ENCODE assay signal across 24 mouse cellular contexts in genomic region chr7:25227523-25228300, GRCm38 (mm10). TPM values are rescaled to one million over a fixed set of nuclear protein-coding genes. Genes with fewer than 3 reads are reported as not detected.
A peak's percentile ranks its signal among the peaks of the same experiment; 100 is the strongest.
DNase-seq lines count a peak whose midpoint lies in the region; ATAC-seq and TF ChIP-seq lines count a peak whose summit lies in the region.
"Had no signal": no experiment of that assay in that cellular context is flagged by ENCODE, and none has a peak within 500 bp of the region (broad histone marks: within the 10 kb centered on the region; RNA-seq: fewer than 3 reads in every experiment).

No protein-coding gene starts in this region.

- H3K4me2 ChIP-seq in kidney, embryonic 14.5 days (replicated peaks; ENCODE audit: low read depth, low read length): no peak overlapping the region
- H3K4me2 ChIP-seq: embryonic facial prominence, embryonic 12.5 days; forebrain, embryonic 13.5 days; heart, embryonic 15.5 days; intestine, embryonic 15.5 days; limb, embryonic 15.5 days; midbrain, embryonic 12.5 days had no signal

- 0 out of 2 replicates have a peak, but pooled peaks have one; percentile 9 for TF ChIP-seq POLR2A in embryonic fibroblast, embryonic 13.5 days (IDR thresholded peaks at IDR 0.05; ENCODE audit: low read depth, low read length)

- ATAC-seq in kidney, embryonic 14.5 days (ENCODE audit: low FRiP score, low TSS enrichment): no peak
- no peak for ATAC-seq in G1E (ENCODE audit: extremely low read depth, insufficient number of reproducible peaks, low FRiP score, poor library complexity, severe bottlenecking)
- no peak for ATAC-seq in CD4-positive, CD25-positive, alpha-beta regulatory T cell, adult 4 months
- ATAC-seq: forebrain, embryonic 13.5 days; hindbrain, embryonic 16.5 days; intestine, embryonic 15.5 days had no signal

- WGBS in kidney, embryonic 14.5 days: 83% methylated on average over 1 of the region's 1 CpGs

- peaks cover 88% of the 10 kb centered on the region for H3K36me3 ChIP-seq in kidney, embryonic 14.5 days (ENCODE audit: control insufficient read depth, insufficient read depth, low read length)
- peaks cover 99% of the 10 kb centered on the region for H3K36me3 ChIP-seq in G1E (replicated peaks)

- H3K4me3 ChIP-seq in kidney, embryonic 14.5 days (ENCODE audit: low read length): no peak overlapping the region
- H3K4me3 ChIP-seq in G1E (ENCODE audit: low read depth, low read length): peak overlapping the region; percentile 21; the same call in 1 of the 2 replicates
- no peak overlapping the region for H3K4me3 ChIP-seq in embryonic fibroblast, embryonic 13.5 days (ENCODE audit: insufficient read depth, low read length)
- H3K4me3 ChIP-seq: embryonic facial prominence, embryonic 12.5 days; erythroblast, embryonic 14.5 days; forebrain, embryonic 13.5 days; heart, embryonic 15.5 days; intestine, embryonic 15.5 days; limb, embryonic 15.5 days; midbrain, embryonic 12.5 days had no signal

- TF ChIP-seq CTCF in G1E (IDR thresholded peaks at IDR 0.05; ENCODE audit: low read depth, low read length): no peak
- no peak for TF ChIP-seq CTCF in embryonic fibroblast, embryonic 13.5 days (IDR thresholded peaks at IDR 0.05; ENCODE audit: borderline replicate concordance, insufficient read depth, low read length)

- no peaks in the 10 kb centered on the region for H3K9me3 ChIP-seq in kidney, embryonic 14.5 days (ENCODE audit: control insufficient read depth, low read length)
- no peaks in the 10 kb centered on the region for H3K9me3 ChIP-seq in G1E (replicated peaks)
- H3K9me3 ChIP-seq: embryonic facial prominence, embryonic 12.5 days; forebrain, embryonic 13.5 days; heart, embryonic 15.5 days; intestine, embryonic 15.5 days; limb, embryonic 15.5 days; midbrain, embryonic 12.5 days had no signal

- H3K4me1 ChIP-seq in kidney, embryonic 14.5 days (ENCODE audit: control insufficient read depth, insufficient read depth, low read length): no peaks in the 10 kb centered on the region
- peaks cover 92% of the 10 kb centered on the region for H3K4me1 ChIP-seq in G1E (ENCODE audit: insufficient read depth, low read depth, low read length)
- H3K4me1 ChIP-seq in embryonic fibroblast, embryonic 13.5 days (ENCODE audit: control insufficient read depth, insufficient read depth, low read length): 0 out of 2 replicates have a peak, but pooled peaks cover under 1% of the 10 kb centered on the region
- H3K4me1 ChIP-seq: embryonic facial prominence, embryonic 12.5 days; forebrain, embryonic 13.5 days had no signal

- peak; percentile 79 for DNase-seq in kidney, adult 11 months
- peak; percentile 60 for DNase-seq in layer of hippocampus, adult 9-11 months
- DNase-seq in layer of hippocampus, postnatal 25 days (ENCODE audit: extremely low spot score in 1 of 2, low spot score in 1 of 2): no peak
- no peak for DNase-seq in G1E (ENCODE audit: low spot score)
- DNase-seq in heart, postnatal 14 days: no peak
- DNase-seq: adrenal gland, postnatal 14 days; cerebellum, adult 9-11 months; heart, postnatal 4 days; left cerebral cortex, postnatal 4 days; lung, adult 18-20 months; lung, postnatal 10 days; right cerebral cortex, postnatal 14 days; spleen, adult 18-20 months had no signal

- no peak overlapping the region for H3K9ac ChIP-seq in kidney, embryonic 14.5 days (ENCODE audit: low read depth, low read length)
- H3K9ac ChIP-seq: embryonic facial prominence, embryonic 12.5 days; forebrain, embryonic 13.5 days; heart, embryonic 15.5 days; intestine, embryonic 15.5 days; limb, embryonic 15.5 days; midbrain, embryonic 12.5 days had no signal

- no peak overlapping the region for H3K27ac ChIP-seq in kidney, embryonic 14.5 days (ENCODE audit: low read depth, low read length)
- no peak overlapping the region for H3K27ac ChIP-seq in embryonic fibroblast, embryonic 13.5 days (ENCODE audit: insufficient read depth, low read length)
- H3K27ac ChIP-seq: embryonic facial prominence, embryonic 12.5 days; forebrain, embryonic 13.5 days; heart, embryonic 15.5 days; intestine, embryonic 15.5 days; limb, embryonic 15.5 days; midbrain, embryonic 12.5 days had no signal

- no peaks in the 10 kb centered on the region for H3K27me3 ChIP-seq in kidney, embryonic 14.5 days (ENCODE audit: control insufficient read depth, insufficient read depth, low read length)
- no peaks in the 10 kb centered on the region for H3K27me3 ChIP-seq in G1E (ENCODE audit: insufficient read depth, low read length)
- H3K27me3 ChIP-seq: embryonic facial prominence, embryonic 12.5 days; forebrain, embryonic 13.5 days; heart, embryonic 15.5 days; intestine, embryonic 15.5 days; limb, embryonic 15.5 days; midbrain, embryonic 12.5 days had no signal

- intact Hi-C loops in heart, postnatal 14 days (cut with DNase I): loop anchor here (10.0 kb wide), 1 partner anchor 323 kb away; the partner anchor contains the start of gene Arhgef1

RNA-seq across cellular contexts. Expression of gene Zfp526, which starts 6.5 kb away (rescaled TPM):
- 2.2 and 4.2 TPM in 2 replicates for polyA plus RNA-seq in kidney, embryonic 14.5 days (2014; fragmentation: Nextera tagmentation; extraction: Ambion mirVana)
- 10 to 100 TPM; 10.5 to 12.4 TPM for total RNA-seq in layer of hippocampus, postnatal 25 days (2021)
- total RNA-seq in G1E (2014; fragmentation: Nextera tagmentation) (20.4 and 20.8 TPM in 2 replicates), G1E (2017) (8.8 and 9.9 TPM in 2 replicates)
- polyA plus RNA-seq in G1E (2012): 27.6 and 28.7 TPM in 2 replicates
- 9.3 and 9.7 TPM in 2 replicates for polyA plus RNA-seq in embryonic fibroblast, embryonic 13.5 days (2011; ENCODE audit: insufficient read length, low read depth, missing spikeins)
- 1 to 10 TPM; 8.0 to 9.1 TPM for total RNA-seq in heart, postnatal 14 days (2021)
- polyA plus RNA-seq in CD4-positive, CD25-positive, alpha-beta regulatory T cell, adult 4 months (2017; shearing (Covaris generic)): 1 to 10 TPM; 2.8 to 3.0 TPM

RNA-seq across cellular contexts. Expression of gene Dedd2, which starts 7.3 kb away (rescaled TPM):
- polyA plus RNA-seq in kidney, embryonic 14.5 days (2014; fragmentation: Nextera tagmentation; extraction: Ambion mirVana): 8.7 and 10.8 TPM in 2 replicates
- 10 to 100 TPM; 24.0 to 26.4 TPM for total RNA-seq in layer of hippocampus, postnatal 25 days (2021)
- total RNA-seq in G1E (2014; fragmentation: Nextera tagmentation) (4.6 and 13.1 TPM in 2 replicates), G1E (2017) (9.7 and 13.2 TPM in 2 replicates)
- polyA plus RNA-seq in G1E (2012): 43.7 and 55.3 TPM in 2 replicates
- polyA plus RNA-seq in embryonic fibroblast, embryonic 13.5 days (2011; ENCODE audit: insufficient read length, low read depth, missing spikeins): 2.3 and 2.5 TPM in 2 replicates
- total RNA-seq in heart, postnatal 14 days (2021): 10 to 100 TPM; 17.9 to 19.2 TPM
- 10 to 100 TPM; 23.6 to 29.8 TPM for polyA plus RNA-seq in CD4-positive, CD25-positive, alpha-beta regulatory T cell, adult 4 months (2017; shearing (Covaris generic))

RNA-seq across cellular contexts. Expression of gene Gsk3a, which starts 9.9 kb away (rescaled TPM):
- polyA plus RNA-seq in kidney, embryonic 14.5 days (2014; fragmentation: Nextera tagmentation; extraction: Ambion mirVana): 15.7 and 18.5 TPM in 2 replicates
- total RNA-seq in layer of hippocampus, postnatal 25 days (2021): 100 to 1,000 TPM; 195 to 200 TPM
- 154 and 167 TPM in 2 replicates for total RNA-seq in G1E (2014; fragmentation: Nextera tagmentation)
- 38.9 and 41.6 TPM in 2 replicates for total RNA-seq in G1E (2017)
- 107 and 113 TPM in 2 replicates for polyA plus RNA-seq in G1E (2012)
- polyA plus RNA-seq in embryonic fibroblast, embryonic 13.5 days (2011; ENCODE audit: insufficient read length, low read depth, missing spikeins): 70.6 and 72.5 TPM in 2 replicates
- total RNA-seq in heart, postnatal 14 days (2021): 10 to 100 TPM; 58.6 to 66.6 TPM
- polyA plus RNA-seq in CD4-positive, CD25-positive, alpha-beta regulatory T cell, adult 4 months (2017; shearing (Covaris generic)): 10 to 100 TPM in 1 of 2 experiments, 1 to 10 TPM in 1; 8.9 to 11.3 TPM

RNA-seq across cellular contexts. Expression of gene Erf, which starts 22.8 kb away (rescaled TPM):
- 22.4 and 28.8 TPM in 2 replicates for polyA plus RNA-seq in kidney, embryonic 14.5 days (2014; fragmentation: Nextera tagmentation; extraction: Ambion mirVana)
- 10 to 100 TPM; 44.4 to 51.1 TPM for total RNA-seq in layer of hippocampus, postnatal 25 days (2021)
- total RNA-seq in G1E (2014; fragmentation: Nextera tagmentation) (31.5 and 43.4 TPM in 2 replicates), G1E (2017) (6.9 TPM in 2 replicates)
- 97.7 and 117 TPM in 2 replicates for polyA plus RNA-seq in G1E (2012)
- 64.5 and 70.9 TPM in 2 replicates for polyA plus RNA-seq in embryonic fibroblast, embryonic 13.5 days (2011; ENCODE audit: insufficient read length, low read depth, missing spikeins)
- total RNA-seq in heart, postnatal 14 days (2021): 10 to 100 TPM; 32.8 to 33.2 TPM
- polyA plus RNA-seq in CD4-positive, CD25-positive, alpha-beta regulatory T cell, adult 4 months (2017; shearing (Covaris generic)): under 1 TPM; 0.22 to 0.42 TPM

RNA-seq across cellular contexts. Expression of gene Cic, which starts 39.8 kb away (rescaled TPM):
- polyA plus RNA-seq in kidney, embryonic 14.5 days (2014; fragmentation: Nextera tagmentation; extraction: Ambion mirVana): 36.0 and 47.2 TPM in 2 replicates
- total RNA-seq in layer of hippocampus, postnatal 25 days (2021): 100 to 1,000 TPM; 176 to 220 TPM
- 154 and 160 TPM in 2 replicates for total RNA-seq in G1E (2014; fragmentation: Nextera tagmentation)
- 32.2 and 36.6 TPM in 2 replicates for total RNA-seq in G1E (2017)
- 381 and 382 TPM in 2 replicates for polyA plus RNA-seq in G1E (2012)
- 138 and 152 TPM in 2 replicates for polyA plus RNA-seq in embryonic fibroblast, embryonic 13.5 days (2011; ENCODE audit: insufficient read length, low read depth, missing spikeins)
- 10 to 100 TPM; 71.2 to 78.7 TPM for total RNA-seq in heart, postnatal 14 days (2021)
- 10 to 100 TPM; 24.1 to 27.2 TPM for polyA plus RNA-seq in CD4-positive, CD25-positive, alpha-beta regulatory T cell, adult 4 months (2017; shearing (Covaris generic))

Comparison
In these comparisons a context has a peak if more than half of its experiments do, and no peak if none do; other contexts are left out.
1. DNase-seq: peak in kidney, adult 11 months (single experiment) and layer of hippocampus, adult 9-11 months (single experiment); none in layer of hippocampus, postnatal 25 days (0 of 2), G1E (single experiment) and heart, postnatal 14 days (0 of 2).